Mouse (Mus musculus): ENCODE measurements around the gene Ctnnd2. TPM values are rescaled to one million over a fixed set of nuclear protein-coding genes. Genes with fewer than 3 reads are reported as not detected.

Ctnnd2 gene
- total and polyA plus RNA-seq, 3 experiments, result 0.10 to 0.35 (median 0.16) TPM

DNA sequence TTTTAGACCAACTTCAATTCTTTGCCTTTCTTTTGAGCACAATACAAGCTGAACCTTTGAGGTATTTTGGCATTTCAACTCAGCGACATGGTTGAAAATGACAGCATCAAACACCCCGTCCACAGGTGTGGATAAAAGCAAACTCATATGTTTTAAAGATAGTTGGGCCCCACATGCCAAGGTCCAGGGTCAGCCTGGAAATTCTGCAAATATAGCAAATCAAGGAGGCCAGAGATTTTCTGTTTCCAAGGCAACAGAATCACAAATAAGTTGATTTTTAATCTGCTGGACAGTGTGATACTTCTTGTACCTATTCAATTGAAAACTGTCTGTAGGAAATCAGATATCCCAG is 537.3 kb downstream of the Ctnnd2 start:
- Histone ChIP-seq H3K4me1 (ENCODE audit: control insufficient read depth, insufficient read depth, low read length) (no peaks in the 10 kb centered on the region), H3K27me3 (ENCODE audit: control insufficient read depth, insufficient read depth, low read length) (no peaks in the 10 kb centered on the region), H3K36me3 (ENCODE audit: control insufficient read depth, insufficient read depth, low read length) (no peaks in the 10 kb centered on the region), H3K9ac (ENCODE audit: low read depth, low read length) (no peak overlapping the region), H3K79me2 (replicated peaks; ENCODE audit: control insufficient read depth, insufficient read depth, low read length) (no peaks in the 10 kb centered on the region), H3K4me3 (no peak overlapping the region), H3K27ac (no peak overlapping the region)
- WGBS, result 90% methylated on average over 2 of the region's 2 CpGs
- no peak for DNase-seq
- intact Hi-C loops (cut with DNase I), result no loop called here
- no peak for TF ChIP-seq CTCF (IDR thresholded peaks at IDR 0.05)
- no peak for TF ChIP-seq EP300 (IDR thresholded peaks at IDR 0.05; ENCODE audit: insufficient read depth, low read depth, low read length)
- no peak for TF ChIP-seq POLR2A (IDR thresholded peaks at IDR 0.05; ENCODE audit: insufficient read depth, low read depth, low read length)

DNA sequence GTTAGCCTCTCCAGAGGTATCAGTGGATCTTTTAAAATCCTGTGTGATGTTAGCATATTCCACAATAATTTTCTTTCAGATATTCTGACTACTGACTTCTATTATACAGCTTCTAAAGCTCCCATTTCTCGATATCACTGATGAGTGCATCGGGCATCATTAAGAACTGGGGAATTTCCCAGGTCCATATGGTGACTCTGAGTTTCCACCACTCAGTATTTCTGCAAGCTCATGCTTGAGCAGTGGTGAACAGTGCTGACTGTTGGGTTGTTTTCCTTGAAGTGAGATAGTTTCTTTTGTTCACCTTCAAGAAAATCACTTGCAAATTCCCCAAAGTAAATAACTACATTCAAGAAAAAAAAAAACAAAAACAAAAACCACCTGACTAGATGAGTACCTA is 542.4 kb downstream of the Ctnnd2 start:
- WGBS, result 79% methylated on average over 2 of the region's 2 CpGs
- H3K27ac ChIP-seq, result no peak overlapping the region
- H3K27me3 ChIP-seq (ENCODE audit: control insufficient read depth, insufficient read depth, low read length), result no peaks in the 10 kb centered on the region
- no peak for DNase-seq
- H3K4me1 ChIP-seq (ENCODE audit: control insufficient read depth, insufficient read depth, low read length), result no peaks in the 10 kb centered on the region
- no peak for TF ChIP-seq CTCF (IDR thresholded peaks at IDR 0.05)
- no peak for TF ChIP-seq POLR2A (IDR thresholded peaks at IDR 0.05; ENCODE audit: insufficient read depth, low read depth, low read length)
- TF ChIP-seq EP300 (IDR thresholded peaks at IDR 0.05; ENCODE audit: insufficient read depth, low read depth, low read length), result no peak
- H3K79me2 ChIP-seq (replicated peaks; ENCODE audit: control insufficient read depth, insufficient read depth, low read length), result no peaks in the 10 kb centered on the region
- no peak overlapping the region for H3K4me3 ChIP-seq
- intact Hi-C loops (cut with DNase I), result no loop called here
- no peak overlapping the region for H3K9ac ChIP-seq (ENCODE audit: low read depth, low read length)
- H3K36me3 ChIP-seq (ENCODE audit: control insufficient read depth, insufficient read depth, low read length), result no peaks in the 10 kb centered on the region

DNA sequence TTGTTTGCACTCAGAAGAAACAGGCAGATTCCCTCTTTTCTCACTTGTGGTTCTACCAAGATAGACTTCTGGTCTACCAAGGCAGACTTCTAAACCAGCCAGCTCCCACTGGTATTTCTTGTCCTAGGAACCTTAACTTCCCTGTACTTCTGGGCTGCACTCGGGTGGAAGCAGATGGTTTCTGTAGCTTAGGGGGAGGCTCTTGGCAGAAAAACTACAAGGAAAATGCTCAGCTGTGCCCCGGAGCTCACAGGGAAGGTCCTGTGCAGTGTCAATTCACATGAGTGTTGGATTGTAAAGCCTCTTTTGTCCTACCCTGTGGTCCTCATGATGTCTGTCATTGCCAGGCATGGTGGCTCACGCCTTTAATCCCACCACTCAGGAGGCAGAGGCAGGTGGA is 546.4 kb downstream of the Ctnnd2 start:
- Histone ChIP-seq H3K79me2 (replicated peaks; ENCODE audit: control insufficient read depth, insufficient read depth, low read length) (no peaks in the 10 kb centered on the region), H3K36me3 (ENCODE audit: control insufficient read depth, insufficient read depth, low read length) (no peaks in the 10 kb centered on the region), H3K9ac (ENCODE audit: low read depth, low read length) (no peak overlapping the region), H3K27me3 (ENCODE audit: control insufficient read depth, insufficient read depth, low read length) (no peaks in the 10 kb centered on the region), H3K27ac (no peak overlapping the region), H3K4me3 (no peak overlapping the region), H3K4me1 (ENCODE audit: control insufficient read depth, insufficient read depth, low read length) (no peaks in the 10 kb centered on the region)
- DNase-seq, result no peak
- WGBS, result 68% methylated on average over 3 of the region's 3 CpGs
- intact Hi-C loops (cut with DNase I), result no loop called here
- no peak for TF ChIP-seq CTCF (IDR thresholded peaks at IDR 0.05)
- TF ChIP-seq POLR2A (IDR thresholded peaks at IDR 0.05; ENCODE audit: insufficient read depth, low read depth, low read length), result no peak
- no peak for TF ChIP-seq EP300 (IDR thresholded peaks at IDR 0.05; ENCODE audit: insufficient read depth, low read depth, low read length)

DNA sequence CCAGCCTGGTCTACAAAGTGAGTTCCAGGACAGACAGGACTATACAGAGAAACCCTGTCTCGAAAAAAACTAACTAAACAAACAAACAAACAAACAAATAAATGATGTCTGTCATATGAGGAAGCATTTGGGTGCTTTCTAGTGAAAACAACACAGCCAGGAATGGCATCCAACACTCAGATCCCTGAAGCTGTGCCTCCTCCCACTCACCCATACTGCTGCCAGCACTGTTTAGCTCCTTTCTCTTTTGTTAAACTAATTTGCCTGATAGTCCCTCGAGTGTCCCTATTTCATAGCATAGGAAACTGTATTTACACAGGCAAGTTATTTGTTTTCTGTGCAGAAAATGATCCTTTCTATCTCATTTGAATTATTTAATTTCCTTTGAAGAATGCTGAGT is 546.8 kb downstream of the Ctnnd2 start:
- Histone ChIP-seq H3K9ac (ENCODE audit: low read depth, low read length) (no peak overlapping the region), H3K4me1 (ENCODE audit: control insufficient read depth, insufficient read depth, low read length) (no peaks in the 10 kb centered on the region), H3K79me2 (replicated peaks; ENCODE audit: control insufficient read depth, insufficient read depth, low read length) (no peaks in the 10 kb centered on the region), H3K4me3 (no peak overlapping the region), H3K36me3 (ENCODE audit: control insufficient read depth, insufficient read depth, low read length) (no peaks in the 10 kb centered on the region), H3K27me3 (ENCODE audit: control insufficient read depth, insufficient read depth, low read length) (no peaks in the 10 kb centered on the region), H3K27ac (no peak overlapping the region)
- intact Hi-C loops (cut with DNase I), result no loop called here
- TF ChIP-seq POLR2A (IDR thresholded peaks at IDR 0.05; ENCODE audit: insufficient read depth, low read depth, low read length), result no peak
- TF ChIP-seq CTCF (IDR thresholded peaks at IDR 0.05), result no peak
- TF ChIP-seq EP300 (IDR thresholded peaks at IDR 0.05; ENCODE audit: insufficient read depth, low read depth, low read length), result no peak
- WGBS, result 57% methylated on average over 2 of the region's 2 CpGs
- no peak for DNase-seq

DNA sequence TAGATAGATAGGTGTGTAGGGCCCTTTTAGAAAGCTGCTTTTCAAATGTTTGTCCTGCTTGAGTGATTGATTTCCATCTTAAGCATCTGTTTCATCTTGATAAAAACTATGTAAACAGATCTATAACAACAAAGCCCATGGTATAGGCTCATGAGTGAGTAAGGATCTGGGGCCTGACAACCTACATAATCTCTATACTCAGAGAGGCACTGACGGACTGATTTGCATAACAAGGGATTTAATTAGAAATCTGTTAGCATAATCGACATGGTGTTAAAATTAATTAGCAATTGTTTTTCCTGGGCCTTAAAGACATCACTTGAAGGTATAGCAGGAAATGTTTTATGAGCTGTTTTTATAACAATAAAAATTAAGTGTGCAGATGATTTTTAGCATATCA is 548.7 kb downstream of the Ctnnd2 start:
- TF ChIP-seq POLR2A (IDR thresholded peaks at IDR 0.05; ENCODE audit: insufficient read depth, low read depth, low read length) (no peak), CTCF (IDR thresholded peaks at IDR 0.05) (no peak), EP300 (IDR thresholded peaks at IDR 0.05; ENCODE audit: insufficient read depth, low read depth, low read length) (no peak)
- Histone ChIP-seq H3K27me3 (ENCODE audit: control insufficient read depth, insufficient read depth, low read length) (no peaks in the 10 kb centered on the region), H3K36me3 (ENCODE audit: control insufficient read depth, insufficient read depth, low read length) (no peaks in the 10 kb centered on the region), H3K9ac (ENCODE audit: low read depth, low read length) (no peak overlapping the region), H3K79me2 (replicated peaks; ENCODE audit: control insufficient read depth, insufficient read depth, low read length) (no peaks in the 10 kb centered on the region), H3K4me1 (ENCODE audit: control insufficient read depth, insufficient read depth, low read length) (no peaks in the 10 kb centered on the region), H3K4me3 (no peak overlapping the region), H3K27ac (no peak overlapping the region)
- DNase-seq, result no peak
- intact Hi-C loops (cut with DNase I), result no loop called here
- 64% methylated on average over 2 of the region's 2 CpGs for WGBS

DNA sequence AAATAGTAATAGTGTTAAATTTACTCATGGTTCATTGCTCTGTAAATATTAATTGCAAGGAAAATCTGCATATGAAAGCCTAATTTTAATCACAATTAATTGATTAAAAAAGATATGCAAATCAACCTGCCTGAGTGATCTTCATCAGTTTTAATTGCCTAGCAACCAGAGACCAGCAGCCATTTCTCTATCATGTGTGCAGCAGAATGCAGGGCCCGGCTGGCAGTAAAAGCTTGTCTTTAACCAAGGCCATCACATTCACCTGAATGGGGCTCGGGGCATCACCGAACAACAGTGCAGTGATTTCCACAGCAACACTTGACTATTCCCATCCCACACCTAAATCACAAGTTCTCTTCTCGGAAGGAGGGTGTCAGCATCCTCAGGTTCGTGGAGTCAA is 553.7 kb downstream of the Ctnnd2 start:
- Histone ChIP-seq H3K4me1 (ENCODE audit: control insufficient read depth, insufficient read depth, low read length) (no peaks in the 10 kb centered on the region), H3K9ac (ENCODE audit: low read depth, low read length) (no peak overlapping the region), H3K27me3 (ENCODE audit: control insufficient read depth, insufficient read depth, low read length) (no peaks in the 10 kb centered on the region), H3K79me2 (replicated peaks; ENCODE audit: control insufficient read depth, insufficient read depth, low read length) (no peaks in the 10 kb centered on the region), H3K4me3 (no peak overlapping the region), H3K27ac (no peak overlapping the region), H3K36me3 (ENCODE audit: control insufficient read depth, insufficient read depth, low read length) (no peaks in the 10 kb centered on the region)
- TF ChIP-seq EP300 (IDR thresholded peaks at IDR 0.05; ENCODE audit: insufficient read depth, low read depth, low read length) (no peak), POLR2A (IDR thresholded peaks at IDR 0.05; ENCODE audit: insufficient read depth, low read depth, low read length) (no peak), CTCF (IDR thresholded peaks at IDR 0.05) (no peak)
- intact Hi-C loops (cut with DNase I), result no loop called here
- no peak for DNase-seq
- 87% methylated on average over 5 of the region's 5 CpGs for WGBS
